Mouse (Mus musculus): ENCODE results near the gene Arrdc3. TPM values are rescaled to one million over a fixed set of nuclear protein-coding genes. Genes with fewer than 3 reads are reported as not detected.

Gene Arrdc3
- total and polyA plus RNA-seq, 2 experiments from 2014 or later = 58.6 to 90.6 TPM

DNA sequence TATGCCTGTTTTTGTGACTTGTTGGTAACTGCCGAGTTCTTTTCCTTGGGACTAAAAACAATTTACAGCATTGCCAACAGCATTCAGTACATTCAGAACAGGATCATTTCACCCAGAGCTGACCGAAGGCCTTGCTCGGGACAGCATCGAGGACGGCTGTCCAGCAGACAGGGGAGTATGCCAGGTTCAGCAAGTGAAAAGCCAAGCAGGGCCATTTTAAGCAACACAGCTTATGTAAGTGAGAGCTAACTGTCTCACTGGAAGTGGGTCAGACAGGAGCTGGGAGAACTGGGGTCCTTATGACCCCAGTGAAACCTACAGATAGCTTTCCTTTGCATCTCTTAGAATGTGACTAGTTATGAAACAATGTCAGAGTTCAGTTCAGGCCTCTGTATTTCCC, 57.2 kb downstream of the Arrdc3 start:
- 86% methylated on average over 5 of the region's 5 CpGs for WGBS
- Histone ChIP-seq H3K4me2 (ENCODE audit: low read depth) (no peak overlapping the region), H3K9me3 (ENCODE audit: low read length) (no peaks in the 10 kb centered on the region), H3K4me3 (ENCODE audit: low read depth, low read length) (no peak overlapping the region), H3K27ac (ENCODE audit: low read depth, low read length) (no peak overlapping the region), H3K36me3 (ENCODE audit: insufficient read depth) (no peaks in the 10 kb centered on the region), H3K9ac (no peak overlapping the region), H3K27me3 (ENCODE audit: insufficient read depth, low read length) (no peaks in the 10 kb centered on the region), H3K4me1 (ENCODE audit: insufficient read depth) (no peaks in the 10 kb centered on the region)
- TF ChIP-seq CTCF (IDR thresholded peaks at IDR 0.05; ENCODE audit: low read depth) = no peak
- DNase-seq (no peak), ATAC-seq (no peak)

DNA sequence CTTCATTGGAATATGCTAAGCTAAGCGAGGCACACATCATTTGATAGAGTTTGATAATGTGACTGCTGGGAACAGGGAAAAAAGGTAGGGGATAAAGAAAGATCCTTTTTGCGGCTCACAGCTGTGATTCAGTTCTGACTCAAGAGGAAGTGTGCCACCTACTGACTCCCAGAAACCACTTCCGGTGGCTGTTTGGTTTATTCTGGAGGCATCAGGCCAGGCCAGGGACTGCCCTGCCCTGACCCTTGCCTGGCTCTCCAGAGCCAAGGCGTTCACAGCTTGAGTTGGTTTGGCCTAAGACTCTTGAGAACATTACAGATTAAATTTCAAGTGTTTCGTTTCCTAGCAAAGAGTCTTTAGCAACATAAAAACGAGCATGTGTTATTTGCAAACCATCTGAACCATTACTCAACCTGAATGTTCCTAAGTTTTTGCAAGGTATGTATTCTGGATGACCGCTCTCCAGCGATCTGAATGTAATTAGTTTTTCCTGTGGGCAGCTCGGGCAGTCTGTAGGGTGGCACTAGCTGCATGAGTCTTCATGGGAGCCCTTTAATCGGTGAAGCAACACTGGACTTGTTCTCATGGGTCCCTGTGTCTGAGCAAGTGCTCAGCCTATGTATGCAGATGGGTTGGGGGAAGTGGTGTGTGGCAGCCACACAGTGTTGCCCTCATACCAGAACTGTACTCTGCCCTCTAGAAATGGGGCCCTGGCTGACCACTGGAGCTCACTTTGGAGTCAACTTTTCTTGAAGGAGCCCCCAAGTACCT, 57.9 kb downstream of the Arrdc3 start:
- Histone ChIP-seq H3K4me2 (ENCODE audit: low read depth) (no peak overlapping the region), H3K9me3 (ENCODE audit: low read length) (no peaks in the 10 kb centered on the region), H3K4me3 (ENCODE audit: low read depth, low read length) (no peak overlapping the region), H3K27me3 (ENCODE audit: insufficient read depth, low read length) (no peaks in the 10 kb centered on the region), H3K4me1 (ENCODE audit: insufficient read depth) (no peaks in the 10 kb centered on the region), H3K9ac (no peak overlapping the region), H3K27ac (ENCODE audit: low read depth, low read length) (no peak overlapping the region), H3K36me3 (ENCODE audit: insufficient read depth) (no peaks in the 10 kb centered on the region)
- TF ChIP-seq CTCF (IDR thresholded peaks at IDR 0.05; ENCODE audit: low read depth) = no peak
- DNase-seq (no peak), ATAC-seq (no peak)
- 69% methylated on average over 10 of the region's 10 CpGs for WGBS

DNA sequence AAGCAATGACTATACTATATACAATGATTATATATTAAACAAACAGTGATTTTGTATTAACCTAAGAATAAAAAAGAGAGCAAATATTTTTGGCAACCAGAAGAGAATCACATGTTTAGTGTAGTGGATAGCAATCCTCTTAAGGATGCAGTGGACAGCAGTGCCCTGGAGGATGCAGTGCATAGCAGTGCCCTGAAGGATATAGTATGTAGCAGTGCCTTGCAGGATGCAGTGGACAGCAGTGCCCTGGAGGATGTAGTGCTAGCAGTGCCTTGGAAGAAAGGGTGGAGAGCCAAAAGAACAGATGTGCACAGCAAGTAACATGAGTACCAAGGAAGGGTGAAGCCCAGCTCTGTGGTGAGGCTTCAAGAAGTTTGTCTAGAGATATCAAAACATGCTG, 61.3 kb downstream of the Arrdc3 start:
- no peaks in the 10 kb centered on the region for H3K9me3 ChIP-seq (ENCODE audit: low read length)
- DNase-seq (no peak), ATAC-seq (no peak)
- H3K4me1 ChIP-seq (ENCODE audit: insufficient read depth) = no peaks in the 10 kb centered on the region
- H3K9ac ChIP-seq = no peak overlapping the region
- H3K27ac ChIP-seq (ENCODE audit: low read depth, low read length) = no peak overlapping the region
- no peak overlapping the region for H3K4me2 ChIP-seq (ENCODE audit: low read depth)
- H3K4me3 ChIP-seq (ENCODE audit: low read depth, low read length) = no peak overlapping the region
- H3K27me3 ChIP-seq (ENCODE audit: insufficient read depth, low read length) = no peaks in the 10 kb centered on the region
- H3K36me3 ChIP-seq (ENCODE audit: insufficient read depth) = no peaks in the 10 kb centered on the region
- TF ChIP-seq CTCF (IDR thresholded peaks at IDR 0.05; ENCODE audit: low read depth) = no peak
